Mouse (Mus musculus) liver (tissue): ENCODE measurements around the gene Psmb10.
A peak's percentile ranks its signal among the peaks of the same experiment; 100 is the strongest.

Experiments used
- DNase-seq: peaks from one replicate; pipeline ENCODE4 v3.0.0-alpha.2; 2020; ENCODE audit warnings: mixed read lengths

The Psmb10 gene

DNA sequence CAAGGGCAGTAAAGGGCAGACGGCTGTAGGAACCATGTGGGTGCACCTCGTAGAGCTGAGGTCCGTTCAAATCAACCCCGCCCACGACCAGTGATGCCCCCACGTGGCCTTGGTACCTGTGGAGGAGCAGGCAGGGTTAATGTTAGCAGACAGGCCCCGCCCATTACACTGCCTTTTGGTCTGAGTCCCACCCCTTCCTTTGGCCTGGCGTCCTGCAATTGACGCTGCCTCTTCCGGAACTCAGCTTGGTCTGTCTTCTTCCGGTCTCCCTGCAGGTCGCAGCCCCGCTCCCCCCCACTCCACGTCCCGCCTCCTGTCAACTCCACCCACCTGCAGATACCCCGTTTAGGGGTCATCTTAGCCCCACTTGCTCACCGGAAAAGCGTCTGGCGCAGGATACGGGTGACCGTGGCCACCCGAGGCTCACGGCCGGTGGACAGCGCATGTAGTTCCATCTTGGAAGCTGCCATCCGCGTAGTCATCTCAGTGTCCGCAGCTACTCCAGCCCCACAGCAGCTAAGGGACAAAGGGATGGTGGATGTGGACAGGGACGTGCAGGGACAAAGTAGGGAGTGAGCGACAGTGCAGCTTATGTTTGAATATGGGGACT, 1.3 kb downstream of the Psmb10 start:
- DNase-seq: peak; percentile 92

DNA sequence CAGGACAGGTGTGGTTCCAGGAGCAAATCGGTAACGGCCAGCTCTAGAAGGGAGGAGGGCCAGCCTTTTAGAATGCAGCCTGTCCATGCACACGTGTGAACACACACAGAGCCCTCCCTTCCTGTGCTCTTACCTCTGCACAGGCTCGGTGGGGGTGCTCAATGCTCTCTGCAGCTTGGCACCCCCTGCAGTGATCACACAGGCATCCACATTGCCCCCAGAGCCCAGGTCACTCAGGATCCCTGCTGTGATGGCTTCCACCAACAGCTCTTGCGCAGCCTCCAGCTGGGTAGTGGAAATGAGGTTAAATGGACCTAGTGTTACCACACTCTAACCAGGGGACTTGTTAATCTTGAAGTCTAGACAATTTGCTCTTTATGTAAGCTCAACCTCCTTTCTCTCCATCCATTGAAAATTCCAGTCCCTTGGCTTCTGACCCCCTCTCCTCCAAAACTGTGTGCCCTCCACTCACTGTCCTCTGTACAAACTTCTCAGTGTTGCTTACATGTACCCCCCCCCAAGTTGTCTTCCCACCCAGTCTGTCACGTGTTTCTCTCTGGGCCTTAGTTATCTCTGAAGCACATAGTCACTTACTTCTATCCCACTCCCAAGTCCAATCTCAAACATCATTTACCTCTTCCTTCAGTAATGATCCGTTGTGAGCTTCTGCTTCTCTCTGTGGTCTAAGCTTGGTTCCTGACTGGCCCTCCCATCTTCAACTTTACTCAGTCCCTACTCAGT, 2.2 kb downstream of the Psmb10 start:
- no peak for DNase-seq

DNA sequence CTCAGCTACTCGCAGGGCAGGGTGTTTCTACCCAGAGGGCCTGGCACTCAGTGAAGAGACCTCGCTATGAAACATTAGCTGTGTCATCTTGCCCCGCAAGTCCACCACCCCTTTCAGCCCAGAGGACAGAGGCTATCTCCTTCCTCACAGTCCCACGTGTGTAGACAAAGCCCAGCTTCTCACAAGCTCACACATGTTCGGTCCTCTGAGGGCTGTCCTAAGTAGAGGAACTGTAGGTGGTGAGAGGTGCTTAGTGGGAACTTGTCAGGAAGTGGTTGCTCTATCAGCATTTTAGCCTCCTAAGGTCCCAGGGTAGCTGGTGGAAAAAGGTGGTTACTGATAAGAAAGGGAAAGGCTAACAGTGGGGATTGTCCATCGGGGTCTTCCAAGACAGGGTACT, 3.1 kb downstream of the Psmb10 start:
- DNase-seq: no peak

DNA sequence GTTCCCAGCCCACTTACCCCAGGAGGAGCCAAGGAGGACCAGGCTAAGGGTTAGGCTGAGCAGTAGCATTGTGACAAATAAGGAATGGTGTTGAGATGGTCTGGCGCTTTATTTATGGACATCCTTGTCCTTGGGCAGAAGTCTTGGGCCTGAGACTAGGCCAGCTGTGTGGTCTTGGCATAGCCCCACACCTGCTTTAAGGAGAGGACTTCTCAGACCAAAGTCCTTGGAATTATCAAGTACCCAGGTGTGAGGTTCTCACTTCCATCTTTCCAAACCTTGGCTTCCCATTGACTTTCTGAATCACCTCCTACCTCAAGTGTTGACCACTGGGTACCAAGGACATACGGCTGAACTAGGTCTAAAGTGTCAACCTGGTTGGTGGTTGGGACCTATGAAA, 4.5 kb downstream of the Psmb10 start, which contains the start of gene Ctrl:
Gene Ctrl (minus strand): TSS at position 101 of the 400 bp plus-strand sequence.
- no peak for DNase-seq

DNA sequence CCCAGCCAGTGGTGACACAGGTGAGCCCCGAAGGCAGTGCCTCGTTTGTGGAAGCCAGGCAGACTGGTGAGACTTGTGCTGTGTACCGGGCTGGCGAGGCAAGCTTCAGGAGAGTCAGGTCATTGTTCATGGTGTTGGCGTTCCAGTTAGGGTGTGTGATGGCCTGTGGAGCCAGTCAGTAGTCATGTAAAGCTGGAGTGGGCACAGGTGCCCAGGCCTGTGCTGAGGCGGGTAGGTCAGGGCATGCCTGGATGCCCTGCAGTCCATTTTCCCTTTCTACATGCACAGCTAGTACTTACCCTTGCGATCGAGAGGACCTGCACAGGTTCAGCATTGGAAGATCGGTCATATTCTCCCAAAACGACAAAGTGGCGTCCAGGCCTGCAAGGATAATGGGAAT, 5.7 kb downstream of the Psmb10 start:
- no peak for DNase-seq

DNA sequence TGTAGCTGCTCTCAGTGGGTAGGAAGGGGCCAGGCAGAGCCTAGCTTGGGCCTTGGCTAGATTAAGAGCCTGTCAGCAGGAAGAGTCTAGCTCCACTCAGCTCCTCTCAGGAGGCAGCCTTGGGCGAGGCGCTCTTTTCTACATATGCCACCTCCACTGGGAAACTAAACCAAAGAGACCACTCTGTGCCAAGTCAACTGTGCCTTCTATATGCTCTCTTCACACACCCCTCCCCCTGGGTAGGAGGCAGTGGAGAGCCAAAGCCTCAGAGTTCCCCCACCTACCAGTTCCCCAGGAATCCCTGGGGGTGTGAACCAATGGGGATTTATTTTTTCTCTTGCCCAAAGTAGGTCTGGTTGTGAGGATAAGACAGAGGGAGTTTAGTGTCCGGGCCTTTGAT, 7.0 kb downstream of the Psmb10 start:
- no peak for DNase-seq

DNA sequence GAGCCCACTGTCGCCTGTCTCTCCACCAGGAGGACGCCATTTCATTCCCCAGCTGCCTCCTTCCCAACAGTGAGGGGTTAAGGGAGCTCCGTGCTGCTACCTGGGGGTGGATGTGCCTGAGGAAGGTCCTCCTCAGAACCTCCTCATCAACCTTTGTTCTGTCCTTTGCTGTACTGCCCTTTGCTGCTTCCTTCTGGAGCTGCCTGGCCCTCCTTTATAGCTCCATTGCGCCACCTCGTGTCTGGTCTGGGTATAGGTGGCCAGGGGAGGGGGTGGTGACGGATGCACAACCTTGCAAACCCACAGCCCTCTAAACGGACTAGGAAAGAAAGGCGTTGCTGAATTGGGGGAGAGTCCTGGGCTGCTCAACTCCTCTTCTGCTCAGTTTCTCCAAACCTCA, 7.6 kb downstream of the Psmb10 start:
- peak; percentile 85 for DNase-seq

DNA sequence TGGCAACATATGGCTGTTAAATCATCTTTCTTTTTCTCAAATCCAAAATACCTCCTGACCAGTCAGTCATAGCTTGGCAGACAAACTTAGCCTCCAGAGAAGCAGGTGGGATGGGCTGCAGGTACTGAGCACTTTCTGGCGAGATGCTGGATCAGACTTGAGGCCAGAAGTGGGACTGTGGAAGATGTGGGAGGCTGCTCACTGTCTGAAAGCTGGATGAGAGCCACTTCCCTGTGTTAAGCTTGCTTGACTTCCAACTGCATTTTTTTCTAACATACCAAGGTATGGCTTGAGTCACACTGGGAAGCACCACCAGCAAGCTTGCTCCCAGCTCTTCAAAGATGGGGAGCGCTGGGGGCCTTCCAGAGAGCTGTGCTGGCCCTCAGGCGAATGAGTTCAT, 13.1 kb downstream of the Psmb10 start:
- no peak for DNase-seq

DNA sequence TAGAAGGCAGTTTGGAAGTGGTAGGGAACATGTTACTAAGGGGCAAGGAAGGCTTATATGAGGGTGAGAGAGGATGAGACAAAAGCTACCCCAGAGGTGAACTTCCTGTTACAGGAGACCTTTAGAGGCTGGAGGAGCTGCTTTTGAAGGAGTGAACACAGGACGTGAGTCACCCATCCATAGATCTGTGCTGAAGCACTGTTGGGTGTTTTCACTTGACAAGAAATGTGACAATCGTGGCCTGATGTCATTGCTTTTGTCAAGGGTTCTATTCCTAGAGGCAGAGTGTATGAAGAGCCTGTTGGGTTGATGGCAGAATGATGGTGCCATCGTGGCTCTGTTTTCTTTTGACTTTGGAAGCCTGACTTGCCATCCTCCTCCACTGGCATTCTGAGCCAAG, 18.9 kb downstream of the Psmb10 start:
- DNase-seq: no peak

DNA sequence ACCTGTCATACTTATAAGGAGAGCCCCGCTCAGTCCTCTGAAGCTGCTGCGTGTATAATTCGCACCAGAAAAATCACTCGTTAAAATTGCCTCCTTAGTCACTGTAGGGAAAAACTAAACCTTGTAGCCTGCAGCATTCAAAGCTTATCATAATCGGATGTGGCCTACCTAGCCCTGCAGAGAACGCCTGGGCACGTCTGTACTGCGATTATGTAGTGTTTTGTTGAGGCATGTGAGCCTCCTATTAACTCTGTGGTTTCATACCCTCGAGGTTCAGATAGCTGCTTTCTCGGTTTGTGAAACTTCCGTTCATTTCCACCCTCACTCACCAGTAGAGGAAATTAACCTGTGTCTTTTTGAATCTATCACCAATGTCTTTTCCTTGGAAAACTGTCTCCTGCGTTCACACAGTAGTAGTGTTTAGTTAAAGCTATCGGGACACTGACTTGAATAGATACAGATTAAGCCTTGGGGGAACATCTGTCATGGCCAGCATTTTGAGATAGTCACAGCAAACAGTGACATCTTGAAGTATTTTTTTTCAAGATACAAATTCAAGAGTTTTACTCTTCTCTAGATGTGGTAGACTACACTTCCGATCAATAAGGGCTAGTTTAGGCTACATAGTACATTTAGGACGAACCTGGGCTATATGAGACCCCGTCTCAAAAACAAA, 37.2 kb downstream of the Psmb10 start:
- DNase-seq: no peak

DNA sequence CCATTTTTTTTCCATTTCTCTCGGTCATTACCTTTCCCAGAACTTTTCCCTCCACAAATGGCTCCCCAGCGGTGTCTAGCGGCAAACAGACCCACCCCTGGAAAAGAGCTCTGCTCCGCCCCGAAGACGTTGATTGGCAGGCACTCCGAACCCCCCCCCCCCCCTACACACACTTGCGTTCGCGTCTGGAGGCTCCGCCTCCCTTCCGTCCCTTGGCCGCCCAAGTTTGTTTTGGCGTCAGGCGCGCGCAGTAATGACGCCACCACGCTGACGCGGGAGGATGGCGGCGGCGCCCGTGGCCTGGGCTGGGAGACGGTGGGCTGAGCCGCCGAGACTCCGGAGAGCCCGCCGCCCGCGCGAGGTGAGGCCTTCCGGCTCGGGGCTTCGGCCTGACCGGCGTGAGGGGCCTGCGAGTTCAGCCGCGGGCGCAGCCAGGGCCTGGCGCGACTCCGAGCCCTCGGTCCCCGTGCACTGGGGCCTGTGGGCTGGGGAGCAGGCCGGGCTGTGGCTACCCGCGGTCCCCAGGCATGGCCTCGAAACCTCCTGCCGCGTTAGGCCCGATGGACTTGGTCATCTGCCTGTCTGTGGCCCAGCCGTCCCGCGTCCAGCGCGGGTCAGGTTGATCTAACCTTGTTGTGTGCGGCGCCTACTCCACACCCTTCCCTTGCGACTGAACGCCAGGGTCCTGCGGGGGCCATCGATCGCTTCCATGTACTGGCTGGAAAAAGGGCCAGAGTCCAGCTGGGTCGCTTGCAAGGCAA, 37.9 kb downstream of the Psmb10 start, which contains the start of gene Pskh1:
Gene Pskh1 (plus strand): TSS at position 262 of the 761 bp plus-strand sequence.
- DNase-seq: peak; percentile 96

DNA sequence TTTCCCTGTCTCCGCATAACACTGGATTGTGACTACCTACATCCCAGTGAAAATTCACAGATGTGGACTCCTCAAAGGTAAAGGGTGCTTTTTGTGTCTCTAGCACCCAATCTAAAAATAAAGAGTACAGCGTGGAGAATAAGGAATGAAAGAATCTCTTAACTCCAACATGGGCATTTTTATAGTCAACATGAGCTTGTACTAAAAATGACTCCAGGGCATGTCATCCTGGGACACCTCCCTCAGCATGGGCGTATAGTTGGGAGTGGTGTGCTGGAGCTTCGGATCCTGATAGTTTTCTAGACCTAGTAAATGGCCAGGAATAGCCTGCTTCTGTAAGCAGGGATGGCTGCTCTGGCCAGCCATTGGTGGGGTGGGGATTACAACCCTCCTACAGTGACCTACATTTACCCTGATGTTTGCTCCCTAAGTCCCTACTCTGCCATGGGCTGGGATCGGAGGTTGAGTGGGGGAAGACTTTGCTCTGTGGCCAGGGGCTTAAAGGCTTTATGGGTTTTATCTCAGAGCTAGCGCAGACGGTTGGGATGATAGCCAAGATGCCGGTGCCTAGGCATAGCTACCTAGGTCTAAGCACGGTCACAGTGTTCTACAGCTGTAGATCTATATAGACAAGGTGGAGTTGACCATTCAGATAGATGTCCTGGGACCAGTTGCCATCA, 40.3 kb downstream of the Psmb10 start:
- DNase-seq: no peak

DNA sequence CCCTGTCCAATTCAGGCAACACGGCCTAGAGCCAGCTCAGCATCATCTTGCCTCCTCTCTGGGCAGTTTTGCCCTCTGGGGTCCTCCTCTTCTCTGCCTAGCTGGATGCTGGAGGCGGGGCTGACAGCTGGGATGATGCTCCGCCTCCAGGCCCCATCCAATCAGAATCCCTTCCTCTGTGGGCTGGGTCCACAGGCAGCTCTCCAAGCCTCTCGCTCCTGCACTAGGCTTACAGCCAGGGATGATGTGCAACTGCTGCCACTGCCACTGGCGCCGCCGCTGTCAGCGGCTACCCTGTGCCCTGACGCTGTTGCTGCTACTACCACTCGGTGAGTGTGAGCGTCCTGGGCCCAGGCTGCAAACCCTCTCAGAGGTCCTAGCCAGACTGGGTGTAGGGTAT, 44.9 kb downstream of the Psmb10 start, which contains the start of gene Nrn1l:
Gene Nrn1l (plus strand): TSS at position 229 of the 400 bp plus-strand sequence.
- DNase-seq: peak; percentile 70

DNA sequence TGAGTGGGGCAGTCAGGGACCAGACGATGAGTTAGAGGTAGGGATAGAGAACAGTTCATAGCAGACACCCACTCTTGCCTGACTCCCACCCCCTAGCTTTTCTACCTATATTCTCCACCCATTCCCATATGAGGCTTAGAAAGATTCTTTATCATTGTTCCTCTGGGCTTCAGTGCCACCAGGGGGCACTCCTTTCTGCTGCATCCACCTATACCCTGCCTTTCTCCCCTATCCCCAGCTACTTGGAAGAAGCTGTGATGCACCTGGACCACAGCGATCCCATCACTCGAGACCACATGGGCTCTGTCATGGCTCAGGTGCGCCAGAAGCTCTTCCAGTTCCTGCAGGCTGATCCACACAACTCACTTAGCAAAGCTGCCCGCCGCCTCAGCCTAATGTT, 45.8 kb downstream of the Psmb10 start:
- DNase-seq: no peak

DNA sequence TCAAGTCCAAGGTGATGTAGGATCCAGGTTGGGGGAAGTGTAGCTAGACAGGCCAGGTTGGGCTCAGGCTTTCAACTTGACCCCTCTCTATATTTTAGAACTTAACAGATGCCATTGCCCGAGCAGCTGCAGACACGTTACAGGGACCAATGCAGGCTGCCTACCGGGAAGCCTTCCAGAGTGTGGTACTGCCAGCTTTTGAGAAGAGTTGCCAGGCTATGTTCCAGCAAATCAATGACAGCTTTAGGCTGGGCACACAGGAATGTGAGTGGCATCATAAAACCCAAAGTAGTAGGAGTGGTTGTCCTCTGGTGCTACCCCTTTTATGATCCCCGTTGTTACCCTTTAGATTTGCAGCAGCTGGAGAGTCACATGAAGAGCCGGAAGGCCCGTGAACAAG, 47.4 kb downstream of the Psmb10 start:
- no peak for DNase-seq

DNA sequence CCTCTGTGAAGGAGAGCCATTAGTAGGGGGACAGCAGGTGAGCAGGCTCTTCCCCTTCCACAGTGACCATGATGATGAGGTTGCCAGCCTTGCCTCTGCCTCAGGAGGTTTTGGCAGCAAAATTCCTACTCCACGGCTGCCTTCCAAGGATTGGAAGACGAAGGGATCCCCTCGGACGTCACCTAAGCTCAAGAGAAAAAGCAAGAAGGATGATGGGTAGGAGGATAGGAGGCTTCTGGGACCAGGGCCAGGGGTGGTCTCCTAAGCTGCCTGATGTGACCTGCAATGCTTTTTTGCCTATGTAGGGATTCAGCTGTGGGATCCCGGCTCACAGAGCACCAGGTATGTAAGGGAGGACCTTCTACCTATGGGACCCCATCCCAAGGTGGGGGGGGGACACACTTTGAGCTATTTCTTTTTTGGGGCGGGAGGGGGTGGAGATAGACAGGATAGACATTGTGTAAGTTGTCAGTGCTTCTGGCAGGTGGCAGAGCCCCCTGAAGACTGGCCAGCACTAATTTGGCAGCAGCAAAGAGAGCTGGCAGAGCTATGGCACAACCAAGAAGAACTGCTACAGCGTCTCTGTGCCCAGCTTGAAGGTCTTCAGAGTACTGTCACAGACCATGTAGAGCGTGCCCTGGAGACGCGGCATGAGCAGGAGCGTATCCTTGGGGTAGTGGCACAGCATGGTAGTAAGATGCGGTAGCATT, 48.3 kb downstream of the Psmb10 start:
- DNase-seq: no peak
